Mouse (Mus musculus) kidney, adult 2 months (tissue): ENCODE measurements around the gene Cit. TPM values are rescaled to one million over a fixed set of nuclear protein-coding genes. Genes with fewer than 3 reads are reported as not detected.
A peak's percentile ranks its signal among the peaks of the same experiment; 100 is the strongest.

Source experiments
- DNase-seq: peaks from one replicate; pipeline ENCODE4 v3.0.0; 2021
- H3K27ac ChIP-seq: fragments of 200-500 bp; 2 replicates; pipeline ENCODE4 v1.5.1; 2012; ENCODE audit warnings: low read depth, low read length, control low read depth, inconsistent platforms; ENCODE audit not compliant: insufficient read depth
- H3K27me3 ChIP-seq: fragments of 200-500 bp; replicated peaks from 2 replicates; pipeline ENCODE4 v1.6.1; 2012; ENCODE audit warnings: mild to moderate bottlenecking, moderate library complexity, low read length, inconsistent platforms; ENCODE audit not compliant: control insufficient read depth, insufficient read depth
- H3K36me3 ChIP-seq: fragments of 200-500 bp; 2 replicates; pipeline ENCODE4 v1.6.1; 2012; ENCODE audit warnings: mild to moderate bottlenecking, moderate library complexity, low read length, inconsistent platforms; ENCODE audit not compliant: control insufficient read depth, insufficient read depth
- H3K4me1 ChIP-seq: fragments of 200-500 bp; 2 replicates; pipeline ENCODE4 v1.6.1; 2011; ENCODE audit warnings: low read length; ENCODE audit not compliant: control insufficient read depth, insufficient read depth
- H3K4me3 ChIP-seq: fragments of 200-500 bp; 2 replicates; pipeline ENCODE4 v1.5.1; 2011; ENCODE audit warnings: mild to moderate bottlenecking, low read depth, low read length, control low read depth; ENCODE audit not compliant: insufficient read depth
- CTCF ChIP-seq: fragments of 200-500 bp; conservative IDR thresholded peaks from 2 replicates; pipeline ENCODE4 v1.5.1; 2011; ENCODE audit warnings: low read depth, mild to moderate bottlenecking, control low read depth, low read length, moderate library complexity, mixed read lengths; ENCODE audit not compliant: insufficient read depth, insufficient read length
- POLR2A ChIP-seq: fragments of 200-500 bp; IDR thresholded peaks from one replicate; pipeline ENCODE4 v1.6.1; 2011; ENCODE audit warnings: low read depth, low read length, control low read depth
- WGBS: fragments of 180-500 bp; shearing (Covaris S2); methylation state at CpG from one replicate; pipeline ENCODE4 v1.1.7; 2018; 5-methylcytosine and 5-hydroxymethylcytosine counted together
- polyA plus RNA-seq: library from polyadenylated mRNA; depleted of rRNA; stranded (reverse); fragments of >200 nt; gene quantifications from 2 replicates; pipeline ENCODE4 v1.2.3, GENCODE M21; 2012

Cit gene
- polyA plus RNA-seq, 1 experiment = 4.8 TPM

DNA sequence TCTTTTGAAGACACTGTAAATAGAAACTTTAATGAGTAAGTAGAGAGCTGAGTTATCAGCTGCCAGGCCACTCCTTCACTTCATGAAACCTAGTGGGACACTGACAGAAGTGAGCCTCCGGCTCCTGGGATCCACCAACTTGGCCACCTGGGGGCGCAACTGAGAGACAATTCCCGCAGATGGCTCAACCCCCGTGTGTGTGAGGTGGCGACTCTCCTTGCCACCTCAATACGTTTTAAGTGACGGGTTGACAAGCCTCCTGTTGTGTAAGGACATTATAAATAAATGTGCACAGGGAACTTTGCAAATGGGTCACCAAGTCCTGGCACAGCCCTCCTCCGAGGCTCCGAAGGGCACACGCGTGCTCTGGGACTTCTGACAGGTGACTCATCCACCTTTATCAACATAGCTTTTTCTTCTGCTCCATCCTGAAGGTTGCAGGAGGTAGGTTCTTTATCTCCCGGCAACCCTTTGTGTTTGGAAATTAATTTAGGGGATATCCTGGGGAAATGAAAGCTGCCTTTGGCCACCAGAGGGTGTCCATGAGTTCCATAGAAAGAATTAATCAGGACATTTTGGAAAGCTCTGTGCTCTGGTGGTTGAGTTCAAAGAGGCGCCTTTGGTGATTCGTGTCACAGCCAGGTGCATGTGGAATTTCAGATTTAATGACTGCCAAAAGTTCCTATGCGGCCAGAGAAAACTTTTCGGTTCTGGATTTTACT, 83.9 kb downstream of the Cit start:
- Histone ChIP-seq H3K4me3 (no peak overlapping the region), H3K27me3 (no peaks in the 10 kb centered on the region), H3K4me1 (no peaks in the 10 kb centered on the region), H3K36me3 (no peaks in the 10 kb centered on the region), H3K27ac (no peak overlapping the region)
- TF ChIP-seq CTCF (0 out of 2 replicates have a peak, but pooled peaks have one; percentile 22), POLR2A (no peak)
- 75% methylated on average over 16 of the region's 16 CpGs for WGBS
- DNase-seq = peak; percentile 24

- no peak for DNase-seq
- Histone ChIP-seq H3K36me3 (no peaks in the 10 kb centered on the region; the same call in 1 of the 2 replicates), H3K27me3 (no peaks in the 10 kb centered on the region), H3K4me3 (no peak overlapping the region), H3K4me1 (no peaks in the 10 kb centered on the region), H3K27ac (no peak overlapping the region)
- 96% methylated on average over 11 of the region's 11 CpGs for WGBS
- TF ChIP-seq POLR2A (no peak), CTCF (no peak)
Observed at GRCm38 (mm10) chr5:115932325-115932724, 87.2 kb downstream of the Cit start.

DNA sequence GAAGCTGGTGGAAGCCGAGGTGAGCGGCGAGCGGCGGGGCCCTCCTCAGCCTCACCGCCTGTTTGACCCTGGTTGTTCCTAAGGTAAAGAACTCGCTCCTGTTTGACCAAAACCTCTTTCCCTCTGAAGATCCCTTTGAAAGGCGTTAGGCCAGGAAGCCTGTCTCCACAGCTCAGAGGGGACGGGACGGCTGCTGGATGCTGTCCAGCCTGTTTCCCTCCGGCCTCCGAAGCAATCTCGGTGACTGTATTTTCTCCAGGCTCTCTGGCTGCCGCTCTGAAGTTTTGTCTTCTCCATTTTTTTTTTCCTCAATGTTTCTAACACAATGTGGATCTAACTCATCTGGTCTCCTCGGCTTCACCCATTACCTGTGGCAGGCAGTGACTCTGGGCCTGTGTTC, 91.8 kb downstream of the Cit start:
- WGBS = 79% methylated on average over 15 of the region's 15 CpGs
- TF ChIP-seq POLR2A = no peak
- no peak for TF ChIP-seq CTCF
- Histone ChIP-seq H3K4me1 (no peaks in the 10 kb centered on the region), H3K36me3 (no peaks in the 10 kb centered on the region; the same call in 1 of the 2 replicates), H3K27ac (no peak overlapping the region), H3K27me3 (no peaks in the 10 kb centered on the region), H3K4me3 (no peak overlapping the region)
- no peak for DNase-seq

DNA sequence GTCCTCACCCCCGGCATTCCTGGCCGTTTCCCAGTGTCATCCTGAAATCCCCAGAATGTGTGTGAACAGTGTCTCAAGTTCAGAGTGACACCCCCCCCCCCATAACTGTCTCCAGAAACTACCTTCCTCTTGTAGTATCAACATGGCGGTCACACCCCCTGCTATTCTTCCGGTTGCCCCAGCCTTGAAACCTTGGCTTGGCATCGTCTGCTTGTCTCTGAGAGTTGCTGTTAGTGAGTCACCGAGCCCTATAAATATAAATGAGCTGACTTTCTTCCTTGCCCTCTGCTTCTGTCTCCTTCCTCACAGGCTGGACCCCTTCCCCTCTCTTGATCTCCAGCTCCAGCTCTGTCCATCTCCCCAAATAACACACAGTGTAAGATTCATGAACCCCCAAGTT, 92.5 kb downstream of the Cit start:
- Histone ChIP-seq H3K36me3 (no peaks in the 10 kb centered on the region; the same call in 1 of the 2 replicates), H3K27me3 (no peaks in the 10 kb centered on the region), H3K4me3 (no peak overlapping the region), H3K4me1 (no peaks in the 10 kb centered on the region), H3K27ac (no peak overlapping the region)
- no peak for DNase-seq
- 90% methylated on average over 6 of the region's 6 CpGs for WGBS
- TF ChIP-seq CTCF (no peak), POLR2A (no peak)

DNA sequence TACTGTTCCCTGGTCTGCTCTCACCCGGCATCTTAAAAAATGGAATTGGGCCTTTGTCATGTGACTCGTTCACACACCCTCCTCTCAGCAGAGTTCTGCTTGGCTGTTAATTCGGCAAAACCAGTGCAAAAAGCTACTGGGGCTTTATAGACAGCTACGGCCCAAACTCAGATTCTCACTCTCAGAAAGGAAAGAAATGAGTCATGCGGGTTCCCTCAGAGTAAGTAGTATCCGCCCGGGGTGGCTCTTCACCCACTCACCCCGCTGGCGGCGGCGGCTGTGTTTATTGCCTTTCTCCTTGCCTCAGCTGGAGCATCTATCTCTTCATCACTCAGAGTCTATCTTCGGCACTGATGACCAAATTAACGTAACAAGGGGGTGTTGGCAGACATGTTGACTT, 93.9 kb downstream of the Cit start:
- Histone ChIP-seq H3K27ac (no peak overlapping the region), H3K36me3 (no peaks in the 10 kb centered on the region; the same call in 1 of the 2 replicates), H3K4me1 (no peaks in the 10 kb centered on the region), H3K4me3 (no peak overlapping the region), H3K27me3 (no peaks in the 10 kb centered on the region)
- WGBS = 95% methylated on average over 13 of the region's 13 CpGs
- TF ChIP-seq POLR2A = no peak
- no peak for TF ChIP-seq CTCF
- DNase-seq = no peak

DNA sequence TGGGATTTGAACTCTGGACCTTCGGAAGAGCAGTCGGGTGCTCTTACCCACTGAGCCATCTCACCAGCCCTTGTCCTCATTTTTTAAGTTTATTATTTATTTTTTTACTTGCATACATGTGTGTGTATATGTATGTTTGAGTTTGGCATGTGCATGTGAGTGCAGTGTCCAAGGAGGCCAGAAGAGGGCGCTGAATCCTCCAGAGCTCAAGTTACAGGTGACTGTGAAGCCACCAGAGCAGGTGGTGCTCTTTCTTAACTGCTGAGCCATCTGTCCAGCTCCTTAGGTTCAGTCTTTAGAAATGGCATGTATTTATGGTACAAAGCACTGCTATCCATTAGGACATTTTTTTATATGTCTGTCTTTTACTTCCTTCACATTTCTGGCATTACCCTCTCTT, 97.3 kb downstream of the Cit start:
- Histone ChIP-seq H3K36me3 (no peaks in the 10 kb centered on the region), H3K4me1 (no peaks in the 10 kb centered on the region), H3K27me3 (no peaks in the 10 kb centered on the region), H3K27ac (no peak overlapping the region), H3K4me3 (no peak overlapping the region)
- WGBS = 90% methylated on average over 3 of the region's 3 CpGs
- no peak for DNase-seq
- TF ChIP-seq CTCF = no peak
- no peak for TF ChIP-seq POLR2A

- TF ChIP-seq CTCF = no peak
- no peak for TF ChIP-seq POLR2A
- H3K4me1 ChIP-seq = no peaks in the 10 kb centered on the region
- H3K4me3 ChIP-seq = no peak overlapping the region
- WGBS = 62% methylated on average over 11 of the region's 11 CpGs
- no peaks in the 10 kb centered on the region for H3K27me3 ChIP-seq
- H3K36me3 ChIP-seq = no peaks in the 10 kb centered on the region
- no peak for DNase-seq
- H3K27ac ChIP-seq = no peak overlapping the region
Observed at GRCm38 (mm10) chr5:115944791-115945490, 99.9 kb downstream of the Cit start.
